Mouse (Mus musculus) heart, embryonic 15.5 days (tissue): ENCODE measurements at regions not wholly inside any gene's neighbourhood (a gene's known extent, or its start where the extent isn't known, plus 50 kb on each side); places are given as distances from the start of the nearest gene placed in this dataset.

Source experiments
- ATAC-seq: fragments of 200-750 bp; cut with Nextera tagmentation; replicated peaks from 2 replicates; pipeline ENCODE4 v1.8.0; 2017; ENCODE audit warnings: low read depth, moderate TSS enrichment; ENCODE audit not compliant: insufficient number of reproducible peaks, insufficient read depth, low FRiP score
- H3K27ac ChIP-seq: fragments of 300-500 bp; sonication (generic); 2 replicates; pipeline ENCODE4 v1.5.1; 2015; ENCODE audit warnings: mild to moderate bottlenecking, inconsistent platforms
- H3K27me3 ChIP-seq: fragments of 300-500 bp; sonication (generic); 2 replicates; pipeline ENCODE4 v1.6.1; 2015; ENCODE audit warnings: inconsistent platforms
- H3K36me3 ChIP-seq: fragments of 300-500 bp; sonication (generic); 2 replicates; pipeline ENCODE4 v1.6.1; 2015; ENCODE audit warnings: mild to moderate bottlenecking, inconsistent platforms
- H3K4me1 ChIP-seq: fragments of 300-500 bp; sonication (generic); replicated peaks from 2 replicates; pipeline ENCODE4 v1.6.1; 2015; ENCODE audit warnings: inconsistent platforms
- H3K4me2 ChIP-seq: fragments of 300-500 bp; sonication (generic); 2 replicates; pipeline ENCODE4 v1.6.1; 2015; ENCODE audit warnings: inconsistent platforms, mild to moderate bottlenecking, moderate library complexity
- H3K4me3 ChIP-seq: fragments of 300-500 bp; sonication (generic); 2 replicates; pipeline ENCODE4 v1.5.1; 2015; ENCODE audit warnings: mild to moderate bottlenecking, inconsistent platforms
- H3K9ac ChIP-seq: fragments of 300-500 bp; sonication (generic); 2 replicates; pipeline ENCODE4 v1.6.1; 2015; ENCODE audit warnings: mild to moderate bottlenecking, inconsistent platforms
- H3K9me3 ChIP-seq: fragments of 300-500 bp; sonication (generic); replicated peaks from 2 replicates; pipeline ENCODE4 v1.6.1; 2016; ENCODE audit warnings: inconsistent platforms
- WGBS: fragments of 180-500 bp; shearing (Covaris S2); methylation state at CpG from one replicate; pipeline ENCODE4 v1.1.7; 2015; ENCODE audit warnings: mixed read lengths; 5-methylcytosine and 5-hydroxymethylcytosine counted together

GRCm38 (mm10) chr3:39712795-39713709, 818.0 kb upstream of the Intu start:
- WGBS: 77% methylated on average over 13 of the region's 13 CpGs
- Histone ChIP-seq H3K9ac (no peak overlapping the region), H3K36me3 (no peaks in the 10 kb centered on the region), H3K4me2 (no peak overlapping the region), H3K4me3 (no peak overlapping the region), H3K27ac (no peak overlapping the region), H3K27me3 (no peaks in the 10 kb centered on the region), H3K9me3 (no peaks in the 10 kb centered on the region), H3K4me1 (no peaks in the 10 kb centered on the region)
- no peak for ATAC-seq

DNA sequence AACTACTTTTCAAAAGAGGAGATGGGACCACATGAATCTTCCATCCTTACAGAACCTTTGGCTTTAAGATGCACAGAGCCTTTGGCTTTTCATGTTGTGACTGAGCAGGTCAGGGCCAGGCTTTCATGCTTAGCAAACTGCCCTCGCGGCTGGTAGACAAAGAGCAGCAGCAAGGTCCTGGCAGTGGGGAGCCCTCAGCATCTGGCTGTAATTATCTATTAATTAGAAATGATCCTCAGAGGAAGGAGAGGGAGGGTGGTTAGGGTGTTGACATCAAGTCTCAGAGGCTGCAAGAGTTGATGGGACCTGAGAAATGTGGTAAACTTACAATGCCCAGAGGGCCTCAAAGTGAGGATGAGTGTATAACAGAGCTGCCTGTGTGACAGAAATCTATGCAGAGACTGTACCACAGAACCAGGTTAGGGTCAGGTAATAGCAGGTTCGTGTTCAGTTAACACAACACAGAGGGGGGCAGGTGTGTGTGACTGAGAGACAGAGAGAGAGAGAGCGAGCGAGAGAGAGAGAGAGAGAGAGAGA, 817.0 kb upstream of the Intu start:
- no peaks in the 10 kb centered on the region for H3K36me3 ChIP-seq
- no peak overlapping the region for H3K4me3 ChIP-seq
- no peaks in the 10 kb centered on the region for H3K27me3 ChIP-seq
- no peaks in the 10 kb centered on the region for H3K9me3 ChIP-seq
- H3K27ac ChIP-seq: no peak overlapping the region
- no peak overlapping the region for H3K4me2 ChIP-seq
- H3K9ac ChIP-seq: no peak overlapping the region
- no peak for ATAC-seq
- H3K4me1 ChIP-seq: 0 out of 2 replicates have a peak, but pooled peaks cover 4% of the 10 kb centered on the region
- WGBS: 73% methylated on average over 5 of the region's 5 CpGs

- H3K9me3 ChIP-seq: no peaks in the 10 kb centered on the region
- WGBS: 60% methylated on average over 11 of the region's 11 CpGs
- no peaks in the 10 kb centered on the region for H3K36me3 ChIP-seq
- H3K4me1 ChIP-seq: 0 out of 2 replicates have a peak, but pooled peaks cover 6% of the 10 kb centered on the region
- no peak overlapping the region for H3K4me3 ChIP-seq
- H3K27me3 ChIP-seq: no peaks in the 10 kb centered on the region
- H3K27ac ChIP-seq: no peak overlapping the region; the same call in 1 of the 2 replicates
- ATAC-seq: no peak
- no peak overlapping the region for H3K4me2 ChIP-seq
- no peak overlapping the region for H3K9ac ChIP-seq
These were observed 812.0 kb upstream of the Intu start for GRCm38 (mm10) chr3:39718946-39719545.

GRCm38 (mm10) chr3:39725755-39726154, 805.3 kb upstream of the Intu start:
- H3K4me2 ChIP-seq: no peak overlapping the region
- H3K27ac ChIP-seq: no peak overlapping the region
- 47% methylated on average over 3 of the region's 3 CpGs for WGBS
- no peaks in the 10 kb centered on the region for H3K27me3 ChIP-seq
- no peak for ATAC-seq
- H3K4me1 ChIP-seq: no peaks in the 10 kb centered on the region
- H3K36me3 ChIP-seq: no peaks in the 10 kb centered on the region
- no peak overlapping the region for H3K4me3 ChIP-seq
- H3K9me3 ChIP-seq: no peaks in the 10 kb centered on the region
- no peak overlapping the region for H3K9ac ChIP-seq

DNA sequence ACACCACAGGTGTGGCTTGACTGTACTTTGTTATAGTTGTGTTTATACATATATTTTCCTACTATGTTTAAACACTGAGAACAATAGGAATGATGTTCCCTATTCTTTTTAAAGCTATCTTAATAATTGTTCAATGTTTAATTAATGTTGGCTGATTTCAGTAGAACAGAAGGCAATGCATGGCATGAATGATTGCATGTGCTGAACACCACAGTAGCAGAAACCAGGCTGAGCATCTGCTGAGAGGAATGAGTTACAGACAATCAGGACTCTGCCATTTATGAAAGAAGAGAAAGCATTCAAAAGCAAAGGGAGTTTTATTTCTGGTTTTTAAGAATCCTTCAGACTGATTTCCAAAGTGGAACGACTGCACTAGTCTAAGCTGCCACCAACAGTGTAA, 794.4 kb upstream of the Intu start:
- Histone ChIP-seq H3K27ac (no peak overlapping the region), H3K4me2 (no peak overlapping the region), H3K9ac (no peak overlapping the region), H3K36me3 (no peaks in the 10 kb centered on the region), H3K27me3 (no peaks in the 10 kb centered on the region), H3K9me3 (no peaks in the 10 kb centered on the region), H3K4me3 (no peak overlapping the region), H3K4me1 (peaks cover 5% of the 10 kb centered on the region; the same call in 1 of the 2 replicates)
- 34% methylated on average over 1 of the region's 1 CpGs for WGBS
- ATAC-seq: no peak

GRCm38 (mm10) chr3:39745947-39746346, 785.1 kb upstream of the Intu start:
- H3K27me3 ChIP-seq: no peaks in the 10 kb centered on the region
- no peak overlapping the region for H3K27ac ChIP-seq
- H3K9me3 ChIP-seq: no peaks in the 10 kb centered on the region
- no peak for ATAC-seq
- H3K9ac ChIP-seq: no peak overlapping the region
- peaks cover under 1% of the 10 kb centered on the region; the same call in 1 of the 2 replicates for H3K4me1 ChIP-seq
- 84% methylated on average over 2 of the region's 2 CpGs for WGBS
- no peak overlapping the region for H3K4me3 ChIP-seq
- no peak overlapping the region for H3K4me2 ChIP-seq
- no peaks in the 10 kb centered on the region for H3K36me3 ChIP-seq

DNA sequence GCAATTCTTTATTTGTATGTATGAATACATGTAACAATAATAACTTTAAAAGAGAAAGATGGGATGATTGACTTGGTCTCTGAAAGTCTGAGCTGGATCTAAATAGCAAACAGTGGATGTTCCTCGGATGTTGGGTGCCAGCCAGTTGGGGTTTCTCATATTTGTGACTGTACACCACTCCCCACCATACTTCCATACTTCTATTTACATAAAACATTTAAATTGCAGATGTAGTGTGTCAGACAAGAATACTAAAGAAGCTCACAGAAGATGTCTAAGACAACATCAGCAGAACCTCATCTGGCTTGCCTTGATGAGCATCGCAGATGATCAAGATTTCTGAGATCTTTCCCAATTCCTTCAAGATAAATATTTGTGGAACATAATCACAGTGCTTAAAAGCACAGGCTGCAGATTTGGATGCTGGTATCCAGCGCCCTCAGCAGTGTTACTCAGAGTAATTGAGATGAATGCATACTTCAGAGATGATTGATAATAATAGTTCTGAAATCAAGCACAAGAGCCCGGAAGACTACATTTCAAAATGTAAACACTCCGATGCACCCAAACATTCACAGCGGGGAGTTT, 762.0 kb upstream of the Intu start:
- 80% methylated on average over 6 of the region's 6 CpGs for WGBS
- no peaks in the 10 kb centered on the region for H3K36me3 ChIP-seq
- no peak overlapping the region for H3K4me2 ChIP-seq
- ATAC-seq: no peak
- H3K9me3 ChIP-seq: no peaks in the 10 kb centered on the region
- no peaks in the 10 kb centered on the region for H3K27me3 ChIP-seq
- H3K27ac ChIP-seq: no peak overlapping the region
- no peak overlapping the region for H3K4me3 ChIP-seq
- H3K4me1 ChIP-seq: 0 out of 2 replicates have a peak, but pooled peaks cover 5% of the 10 kb centered on the region
- H3K9ac ChIP-seq: no peak overlapping the region

GRCm38 (mm10) chr3:39776278-39777039, 754.6 kb upstream of the Intu start:
- 37% methylated on average over 7 of the region's 7 CpGs for WGBS
- Histone ChIP-seq H3K36me3 (no peaks in the 10 kb centered on the region), H3K9ac (no peak overlapping the region), H3K9me3 (no peaks in the 10 kb centered on the region), H3K4me2 (no peak overlapping the region), H3K4me1 (peaks cover 22% of the 10 kb centered on the region), H3K27ac (0 out of 2 replicates have a peak overlapping the region, but pooled peaks have one; percentile 4), H3K27me3 (no peaks in the 10 kb centered on the region), H3K4me3 (no peak overlapping the region)
- ATAC-seq: peak; percentile 76

DNA sequence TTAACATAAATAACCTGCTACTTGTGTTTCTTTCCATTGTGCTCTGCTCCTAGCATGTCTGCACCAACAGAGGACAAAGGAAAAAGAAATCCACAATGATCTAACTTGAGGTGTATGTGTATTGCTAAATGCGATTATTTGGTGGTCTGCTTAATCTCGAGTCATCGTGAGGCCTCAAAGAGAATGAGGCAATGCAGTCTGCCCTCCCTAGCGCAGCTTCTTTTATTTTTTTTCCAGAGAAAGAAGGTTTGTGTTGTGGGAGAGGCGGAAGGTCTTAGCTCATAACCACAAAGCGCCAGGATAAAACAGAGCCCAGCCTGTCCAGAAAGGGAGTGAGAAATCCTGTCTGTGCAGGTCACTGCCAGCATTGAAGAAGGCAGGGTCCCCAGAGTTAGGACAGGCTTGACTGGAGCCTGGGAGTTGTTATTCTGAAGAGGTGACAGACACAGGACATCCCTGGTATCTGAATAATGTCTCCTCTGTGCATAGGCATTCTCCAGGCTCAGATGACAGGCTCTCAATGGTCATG, 751.3 kb upstream of the Intu start:
- Histone ChIP-seq H3K4me2 (peak overlapping the region; percentile 32), H3K4me3 (no peak overlapping the region), H3K36me3 (no peaks in the 10 kb centered on the region), H3K27me3 (no peaks in the 10 kb centered on the region), H3K9me3 (no peaks in the 10 kb centered on the region), H3K4me1 (peaks cover 17% of the 10 kb centered on the region), H3K9ac (no peak overlapping the region), H3K27ac (peak overlapping the region; percentile 10)
- 15% methylated on average over 6 of the region's 6 CpGs for WGBS
- ATAC-seq: peak; percentile 61

- H3K9ac ChIP-seq: no peak overlapping the region
- 26% methylated on average over 5 of the region's 5 CpGs for WGBS
- no peak overlapping the region for H3K4me3 ChIP-seq
- peak overlapping the region; percentile 32 for H3K4me2 ChIP-seq
- no peak for ATAC-seq
- H3K27me3 ChIP-seq: no peaks in the 10 kb centered on the region
- no peaks in the 10 kb centered on the region for H3K36me3 ChIP-seq
- H3K4me1 ChIP-seq: peaks cover 17% of the 10 kb centered on the region
- H3K9me3 ChIP-seq: no peaks in the 10 kb centered on the region
- peak overlapping the region; percentile 10 for H3K27ac ChIP-seq
These were observed 750.8 kb upstream of the Intu start for GRCm38 (mm10) chr3:39780270-39780669.
